Mouse (Mus musculus): ENCODE data around the gene Usb1.

- TF ChIP-seq POLR2A (IDR thresholded peaks at IDR 0.05; ENCODE audit: low read depth, low read length) (no peak), CTCF (IDR thresholded peaks at IDR 0.05; ENCODE audit: borderline replicate concordance, insufficient read depth, low read length) (no peak)
Measured at GRCm38 (mm10) chr8:95332437-95333199, 534 bp downstream of the Usb1 start.

Measured in embryonic fibroblast, embryonic 13.5 days (primary cell).